Mouse (Mus musculus) thymus, adult 2 months (tissue): Measurements from ENCODE around the gene Clec2i. TPM values are rescaled to one million over a fixed set of nuclear protein-coding genes. Genes with fewer than 3 reads are reported as not detected.
A peak's percentile ranks its signal among the peaks of the same experiment; 100 is the strongest.
"Not testable (repeated sequence)": the region's sequence is repeated elsewhere in the genome, so short reads cannot be mapped to it uniquely, and the experiment has no call there.

Experiments used
- DNase-seq: peaks from one replicate; pipeline ENCODE4 v3.0.0; 2021
- H3K27ac ChIP-seq: fragments of 200-500 bp; 2 replicates; pipeline ENCODE4 v1.5.1; 2012; ENCODE audit warnings: low read length, control low read depth; ENCODE audit not compliant: control insufficient read depth, insufficient read depth
- H3K27me3 ChIP-seq: fragments of 200-500 bp; 2 replicates; pipeline ENCODE4 v1.6.1; 2012; ENCODE audit warnings: mild to moderate bottlenecking, low read length, moderate library complexity, mixed read lengths; ENCODE audit not compliant: control insufficient read depth, insufficient read depth
- H3K36me3 ChIP-seq: fragments of 200-500 bp; 2 replicates; pipeline ENCODE4 v1.6.1; 2012; ENCODE audit warnings: mild to moderate bottlenecking, low read length, moderate library complexity; ENCODE audit not compliant: control insufficient read depth, insufficient read depth
- H3K4me1 ChIP-seq: fragments of 200-500 bp; replicated peaks from 2 replicates; pipeline ENCODE4 v1.6.1; 2012; ENCODE audit warnings: low read length; ENCODE audit not compliant: control insufficient read depth, insufficient read depth
- H3K4me3 ChIP-seq: fragments of 200-500 bp; 2 replicates; pipeline ENCODE4 v1.5.1; 2012; ENCODE audit warnings: mild to moderate bottlenecking, low read length, control low read depth, moderate library complexity; ENCODE audit not compliant: control insufficient read depth, insufficient read depth
- CTCF ChIP-seq: fragments of 200-500 bp; IDR thresholded peaks from 2 replicates; pipeline ENCODE4 v1.5.1; 2012; ENCODE audit warnings: mild to moderate bottlenecking, control low read depth, low read length, moderate library complexity, borderline replicate concordance; ENCODE audit not compliant: control insufficient read depth, poor library complexity, insufficient read depth; ENCODE audit errors: extremely low read depth
- POLR2A ChIP-seq: fragments of 200-500 bp; IDR thresholded peaks from 2 replicates; pipeline ENCODE4 v1.6.1; 2012; ENCODE audit warnings: mild to moderate bottlenecking, low read length, control low read depth, moderate library complexity; ENCODE audit not compliant: control insufficient read depth, poor library complexity, insufficient read depth; ENCODE audit errors: extremely low read depth
- WGBS: fragments of 180-500 bp; shearing (Covaris S2); methylation state at CpG from one replicate; pipeline ENCODE4 v1.1.7; 2018; 5-methylcytosine and 5-hydroxymethylcytosine counted together
- polyA plus RNA-seq: library from polyadenylated mRNA; depleted of rRNA; stranded (reverse); fragments of >200 nt; gene quantifications from 2 replicates; pipeline ENCODE4 v1.2.3, GENCODE M21; 2012; rRNA removed

The Clec2i gene
- polyA plus RNA-seq: 9.6 and 12.1 TPM in 2 replicates

DNA sequence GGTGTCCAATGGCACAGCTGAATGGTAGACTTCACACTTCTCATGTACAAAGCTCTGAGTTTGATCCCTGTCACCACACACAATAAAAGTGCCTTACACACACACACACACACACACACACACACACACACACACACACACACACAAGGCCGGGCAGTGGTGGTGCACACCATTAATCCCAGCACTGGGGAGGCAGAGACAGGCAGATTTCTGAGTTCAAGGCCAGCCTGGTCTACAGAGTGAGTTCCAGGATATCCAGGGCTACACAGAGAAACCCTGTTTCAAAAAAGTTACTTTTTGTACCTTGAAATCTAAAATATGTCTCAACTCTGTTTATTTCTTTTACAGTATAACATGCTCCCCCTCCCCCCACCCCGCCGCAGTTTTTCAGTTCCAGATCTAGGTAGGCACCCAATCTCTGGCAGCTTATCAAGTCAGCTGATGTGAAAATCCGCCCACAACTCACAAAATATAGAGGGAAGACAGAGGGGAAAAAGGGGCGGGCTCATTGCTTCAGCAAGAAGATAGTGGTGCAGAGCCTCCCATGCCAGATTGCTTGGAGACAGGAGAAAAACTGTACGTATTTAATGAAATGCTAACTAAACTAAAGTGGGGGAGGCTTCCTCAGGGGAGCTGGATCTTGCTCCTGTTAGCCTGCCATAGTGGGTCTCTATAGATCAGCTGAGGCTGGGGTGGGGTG lies at the start of gene Clec2i:
Gene Clec2i (plus strand): TSS at position 498 of the 700 bp plus-strand sequence.
- DNase-seq: peak; percentile 81

GRCm38 (mm10) chr6:128838342-128839265 lies 48.8 kb upstream of the Clec2i start:
- Histone ChIP-seq H3K27me3 (no peaks in the 10 kb centered on the region), H3K4me3 (peak overlapping the region; percentile 88), H3K27ac (peak overlapping the region; percentile 95), H3K4me1 (peaks cover 17% of the 10 kb centered on the region), H3K36me3 (no peaks in the 10 kb centered on the region)
- peak; percentile 78 for DNase-seq
- WGBS: under 1% methylated on average over 49 of the region's 49 CpGs
- TF ChIP-seq CTCF: 0 out of 2 replicates have a peak, but pooled peaks have one; percentile 22
- 0 out of 2 replicates have a peak, but pooled peaks have one; percentile 9 for TF ChIP-seq POLR2A

More for the DNA sequence above, at the start of gene Clec2i:
- TF ChIP-seq POLR2A: peak; percentile 51; the same call in 1 of the 2 replicates
- 5% methylated on average over 6 of the region's 6 CpGs for WGBS
- not testable (repeated sequence) for H3K27me3 ChIP-seq, H3K36me3 ChIP-seq, H3K4me1 ChIP-seq
- H3K27ac ChIP-seq: peak within 1 kb of the TSS; percentile 88
- peak within 1 kb of the TSS; percentile 79 for H3K4me3 ChIP-seq

DNA sequence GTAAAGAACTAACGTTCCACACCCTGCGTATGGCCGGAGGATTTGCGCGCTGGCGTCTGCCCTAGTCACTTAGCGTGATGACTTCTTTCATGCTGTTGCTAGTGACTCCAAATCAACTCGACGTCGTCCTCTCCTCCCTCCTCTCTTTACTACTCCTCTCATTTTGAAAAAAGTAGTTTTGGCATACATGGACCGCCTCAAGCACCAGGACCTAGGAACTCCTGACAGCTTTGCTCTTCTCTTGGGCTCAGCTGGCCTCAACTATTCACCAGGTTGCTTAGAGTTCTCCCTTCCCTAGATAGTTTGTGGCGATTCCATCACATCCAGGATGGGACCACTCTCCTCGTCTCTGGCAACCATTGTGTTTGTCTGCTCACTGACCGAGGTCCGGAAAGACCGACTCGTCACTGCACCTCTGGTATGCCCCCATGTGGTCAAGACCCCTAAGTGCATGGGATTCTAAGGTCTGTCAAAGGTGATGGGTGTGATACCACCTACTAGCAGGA lies 48.1 kb upstream of the Clec2i start:
- no peak for TF ChIP-seq POLR2A
- TF ChIP-seq CTCF: peak; percentile 83
- Histone ChIP-seq H3K27ac (peak overlapping the region; percentile 95), H3K36me3 (no peaks in the 10 kb centered on the region), H3K27me3 (no peaks in the 10 kb centered on the region), H3K4me3 (peak overlapping the region; percentile 88), H3K4me1 (peaks cover 21% of the 10 kb centered on the region)
- under 1% methylated on average over 17 of the region's 17 CpGs for WGBS
- DNase-seq: peak; percentile 95

GRCm38 (mm10) chr6:128839921-128840320 lies 47.5 kb upstream of the Clec2i start:
- no peak for DNase-seq
- no peaks in the 10 kb centered on the region for H3K36me3 ChIP-seq
- no peak overlapping the region for H3K4me3 ChIP-seq
- 38% methylated on average over 7 of the region's 7 CpGs for WGBS
- peaks cover 21% of the 10 kb centered on the region for H3K4me1 ChIP-seq
- no peak overlapping the region for H3K27ac ChIP-seq
- no peaks in the 10 kb centered on the region for H3K27me3 ChIP-seq
- TF ChIP-seq POLR2A: no peak
- no peak for TF ChIP-seq CTCF

- not testable (repeated sequence) for H3K27me3 ChIP-seq, H3K36me3 ChIP-seq, H3K27ac ChIP-seq, H3K4me3 ChIP-seq, DNase-seq
- 65% methylated on average over 3 of the region's 3 CpGs for WGBS
- peaks cover 18% of the 10 kb centered on the region for H3K4me1 ChIP-seq
These were observed 46.7 kb upstream of the Clec2i start for GRCm38 (mm10) chr6:128840669-128841068.

- Histone ChIP-seq H3K27me3 (no peaks in the 10 kb centered on the region), H3K27ac (no peak overlapping the region), H3K4me3 (no peak overlapping the region), H3K36me3 (no peaks in the 10 kb centered on the region), H3K4me1 (peaks cover 13% of the 10 kb centered on the region)
- DNase-seq: no peak
- 76% methylated on average over 4 of the region's 4 CpGs for WGBS
- TF ChIP-seq POLR2A (no peak), CTCF (no peak)
These were observed 45.9 kb upstream of the Clec2i start for GRCm38 (mm10) chr6:128841327-128842089.
